9 mouse cellular contexts compared by ENCODE assay signal in the genomic region with DNA sequence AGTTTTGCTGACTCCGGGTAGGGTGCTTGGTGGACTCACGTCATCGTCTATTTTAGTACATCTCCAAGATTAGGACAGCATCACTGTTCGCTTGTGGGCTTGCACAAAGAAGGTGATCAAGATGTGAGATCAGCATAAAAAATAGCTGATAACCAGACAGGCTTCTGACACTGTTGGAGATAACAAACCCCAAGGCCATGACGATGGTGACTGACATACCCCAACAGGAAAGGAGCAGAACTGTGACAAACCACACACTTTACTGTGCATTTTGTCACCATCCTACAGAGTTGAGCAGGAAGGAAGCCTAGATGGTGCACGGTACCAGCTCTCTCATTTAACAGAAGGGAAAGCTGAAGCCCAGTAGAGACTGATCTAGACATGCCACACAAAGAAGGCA.
"Had no signal": no experiment of that assay in that cellular context is flagged by ENCODE, and none has a peak within 500 bp of the region (broad histone marks: within the 10 kb centered on the region; RNA-seq: fewer than 3 reads in every experiment).

No protein-coding gene starts in this region.

- DNase-seq: kidney, adult 2 months; kidney, postnatal 14 days; liver, embryonic 13.5 days; liver, postnatal 0 days; lung, postnatal 14 days; right cerebral cortex, adult 18-20 months; right cerebral cortex, postnatal 25 days; thymus, postnatal 14 days had no signal

- ATAC-seq: liver, postnatal 0 days; midbrain, embryonic 16.5 days had no signal
